Mouse (Mus musculus): ENCODE measurements around the gene B4galt7.
"Not testable (repeated sequence)": the region's sequence is repeated elsewhere in the genome, so short reads cannot be mapped to it uniquely, and the experiment has no call there.

B4galt7 gene

DNA sequence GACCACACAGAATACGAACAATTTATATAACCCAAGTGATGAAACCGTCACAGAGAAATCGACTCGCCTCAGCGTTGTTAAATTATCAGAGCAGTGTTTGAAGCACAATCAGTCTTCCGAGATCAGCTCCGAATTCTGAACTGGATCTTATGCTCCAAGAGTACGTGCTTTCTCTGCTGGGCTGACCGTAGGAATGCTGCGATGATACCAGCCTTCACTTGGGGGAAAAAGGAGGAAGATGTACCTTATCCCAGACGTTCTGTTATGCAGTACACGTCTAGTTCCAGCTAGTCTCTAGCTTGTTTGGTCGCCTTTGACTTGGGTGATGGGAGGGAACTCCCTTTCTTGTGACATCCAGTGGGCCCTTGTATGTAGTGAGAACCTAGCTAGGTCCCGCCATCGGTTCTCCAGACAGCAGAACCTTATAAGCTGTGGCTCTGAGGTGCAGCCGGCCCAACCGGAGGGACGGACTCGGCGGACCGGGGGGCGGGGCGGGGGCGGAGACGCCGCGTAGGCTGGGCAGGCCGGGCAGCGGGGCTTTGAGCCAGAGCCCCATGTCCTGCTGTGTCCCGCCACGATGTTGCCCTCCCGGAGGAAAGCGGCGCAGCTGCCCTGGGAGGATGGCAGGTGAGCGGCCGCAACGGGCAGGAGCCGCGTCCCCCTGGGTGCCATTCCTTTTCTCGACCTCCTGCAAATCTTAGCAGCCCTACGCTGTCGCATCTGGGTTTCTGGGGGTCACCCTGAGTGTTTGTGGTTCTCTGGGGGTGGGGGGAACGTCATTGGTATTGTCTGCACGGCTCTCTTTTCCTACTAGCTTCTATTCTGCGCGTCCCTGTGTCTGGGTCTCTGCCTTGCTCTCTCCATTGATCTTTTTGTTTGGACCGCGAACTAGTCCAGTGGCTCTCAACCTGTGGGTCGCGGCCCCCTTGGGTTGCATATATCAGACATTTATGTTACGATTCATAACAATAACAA lies at the start of gene B4galt7:
Gene B4galt7 (plus strand): TSS at position 331 of the 975 bp plus-strand sequence.
- peak; percentile 91 to 95 for DNase-seq

DNA sequence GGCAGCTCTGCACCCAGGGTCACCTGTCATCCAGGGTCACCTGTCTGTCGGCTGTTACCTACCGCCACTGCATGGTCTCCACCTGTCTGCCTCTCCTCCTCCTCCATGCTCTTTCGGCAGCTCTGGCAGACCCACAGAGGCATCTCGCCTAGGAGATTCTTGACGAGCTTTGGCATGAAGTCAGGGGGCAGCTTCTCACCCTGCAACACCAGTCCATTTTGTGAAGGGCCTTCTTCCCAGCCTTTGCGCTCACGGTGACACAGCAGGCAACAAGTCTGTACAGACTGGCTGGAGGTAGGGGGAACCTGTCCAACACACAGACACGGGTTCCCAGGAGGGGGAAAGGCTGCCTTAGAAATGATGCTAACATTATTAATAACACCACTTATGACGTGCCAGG lies 43.8 kb upstream of the B4galt7 start:
- DNase-seq: no peak

DNA sequence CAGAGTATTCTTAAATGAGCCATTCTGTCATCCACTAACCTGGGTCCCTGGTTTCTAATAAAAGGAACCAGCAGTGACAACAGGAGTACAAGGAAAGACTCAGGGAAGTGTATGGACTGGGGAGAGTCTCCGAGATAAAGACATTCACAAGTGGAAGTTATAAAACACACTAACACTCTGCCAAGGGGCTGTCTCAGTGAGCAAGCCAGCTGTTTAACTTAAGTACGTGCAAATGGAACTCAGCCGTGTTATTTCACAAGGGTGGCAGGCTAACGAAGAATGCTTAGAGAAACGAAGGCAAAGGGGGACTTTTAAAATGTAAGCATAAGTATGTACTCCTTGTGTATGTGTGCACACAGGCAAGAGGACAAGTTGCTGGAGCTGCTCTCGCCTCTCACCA lies 42.2 kb upstream of the B4galt7 start:
- DNase-seq: no peak

DNA sequence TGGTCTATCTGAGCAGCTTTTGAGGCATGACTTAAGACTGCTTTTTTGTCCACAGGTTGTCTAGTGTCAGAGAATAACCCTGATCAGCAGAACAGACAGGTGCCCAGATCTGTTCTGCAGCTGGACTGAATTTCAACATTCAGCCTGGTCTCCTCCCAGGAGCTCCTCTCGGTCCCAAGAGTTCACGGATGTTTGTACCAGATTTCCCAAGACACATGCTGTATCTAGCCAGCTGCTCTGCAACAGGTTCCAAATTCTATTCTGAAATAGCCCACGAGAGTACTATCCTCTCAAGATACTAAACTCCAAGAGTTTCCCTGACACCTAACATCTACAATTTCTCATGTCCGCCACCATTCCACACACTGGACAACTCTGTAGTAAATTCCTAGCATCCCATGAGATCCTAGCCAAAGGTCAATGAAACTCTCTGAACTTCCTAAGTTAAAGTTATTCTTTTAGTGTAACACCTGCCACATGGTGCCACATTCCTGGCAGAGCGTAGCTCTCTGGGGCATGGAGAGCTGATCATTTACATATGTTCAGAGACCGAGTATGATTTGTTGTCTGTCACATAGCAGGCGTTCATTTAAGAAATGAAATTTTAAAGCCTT lies 36.3 kb upstream of the B4galt7 start:
- no peak for DNase-seq

DNA sequence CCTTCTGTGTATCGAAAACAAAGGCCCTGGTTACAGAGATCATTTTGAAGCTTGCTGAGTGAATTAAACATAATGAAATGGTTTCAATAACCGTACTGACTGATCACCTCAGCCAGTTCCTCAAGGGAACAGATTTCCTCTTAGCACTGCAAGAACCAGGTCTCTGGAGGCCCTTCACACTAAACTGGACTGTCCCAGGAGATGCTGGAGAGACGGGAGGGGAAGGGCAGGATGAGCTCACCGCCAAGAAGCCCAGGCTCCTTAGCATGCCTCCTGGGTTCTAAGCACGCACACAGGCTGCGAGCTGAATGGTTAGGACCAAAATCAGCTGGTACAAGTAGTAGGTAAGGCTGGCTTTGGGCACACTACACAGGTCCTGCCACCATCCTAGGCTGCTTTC lies 32.7 kb upstream of the B4galt7 start:
- DNase-seq: no peak

DNA sequence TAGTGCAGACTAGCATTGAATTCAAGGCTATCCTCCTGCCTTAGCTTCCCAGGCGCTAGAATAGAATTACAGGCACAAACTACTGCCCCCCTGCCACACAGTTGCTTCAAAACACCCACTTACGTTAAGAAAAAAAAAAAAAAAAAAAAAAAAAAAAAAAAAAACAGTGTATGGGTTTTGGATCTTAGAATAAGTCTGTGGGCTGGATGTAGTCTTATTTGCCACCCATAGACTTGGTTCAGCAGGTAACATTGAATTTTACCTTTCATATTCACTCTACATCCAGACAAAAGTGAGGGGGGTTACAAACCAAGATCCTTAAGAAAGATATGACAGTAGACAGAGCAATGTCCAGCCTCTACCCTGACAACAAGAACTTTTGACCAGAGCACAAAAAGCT lies 31.7 kb upstream of the B4galt7 start:
- DNase-seq: no peak

DNA sequence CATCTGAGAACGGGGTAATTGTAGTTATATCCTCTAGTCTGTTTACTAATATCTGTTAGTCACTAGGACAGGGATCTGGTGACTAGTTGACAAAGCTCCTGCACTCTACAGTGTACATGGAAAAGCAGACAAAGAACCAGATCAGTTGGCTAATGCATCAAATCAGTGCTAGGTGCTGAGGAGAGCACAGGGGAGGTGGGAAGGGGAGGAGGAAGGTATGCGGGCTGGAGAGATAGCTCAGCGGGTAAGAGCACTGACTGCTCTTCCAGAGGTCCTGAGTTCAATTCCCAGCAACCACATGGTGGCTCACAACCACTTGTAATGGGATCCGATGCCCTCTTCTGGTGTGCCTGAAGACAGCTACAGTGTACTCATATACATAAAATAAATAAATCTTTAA lies 31.2 kb upstream of the B4galt7 start:
- DNase-seq: not testable (repeated sequence)

DNA sequence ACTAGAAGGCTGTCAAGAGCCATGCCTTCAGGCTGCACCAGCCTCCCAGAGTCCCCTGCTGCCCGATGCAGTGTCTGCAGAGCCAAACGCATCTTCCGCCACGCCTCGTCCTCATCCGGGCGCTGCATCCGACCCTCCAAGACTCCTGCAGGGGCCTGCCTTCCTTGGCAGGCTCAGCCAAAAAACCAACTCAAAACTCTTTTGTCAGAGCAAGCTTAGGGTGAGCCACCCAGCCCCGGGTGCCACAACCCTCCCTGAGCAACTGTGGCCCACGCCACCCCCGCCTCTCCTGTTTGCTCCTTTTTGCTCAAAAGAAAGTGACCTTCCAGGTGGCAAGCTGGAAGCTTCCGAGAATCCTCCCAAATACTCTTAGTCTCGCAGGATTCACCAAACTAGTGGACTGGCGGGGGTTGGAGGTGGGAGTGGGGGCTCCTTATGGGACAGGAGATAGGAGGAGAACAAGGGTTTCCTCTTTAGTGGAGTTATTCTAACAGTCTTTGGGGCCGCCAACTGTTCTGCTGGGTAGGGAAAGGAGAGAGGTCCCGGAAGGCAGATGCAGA lies 29.9 kb upstream of the B4galt7 start:
- peak; percentile 53 to 59 for DNase-seq

DNA sequence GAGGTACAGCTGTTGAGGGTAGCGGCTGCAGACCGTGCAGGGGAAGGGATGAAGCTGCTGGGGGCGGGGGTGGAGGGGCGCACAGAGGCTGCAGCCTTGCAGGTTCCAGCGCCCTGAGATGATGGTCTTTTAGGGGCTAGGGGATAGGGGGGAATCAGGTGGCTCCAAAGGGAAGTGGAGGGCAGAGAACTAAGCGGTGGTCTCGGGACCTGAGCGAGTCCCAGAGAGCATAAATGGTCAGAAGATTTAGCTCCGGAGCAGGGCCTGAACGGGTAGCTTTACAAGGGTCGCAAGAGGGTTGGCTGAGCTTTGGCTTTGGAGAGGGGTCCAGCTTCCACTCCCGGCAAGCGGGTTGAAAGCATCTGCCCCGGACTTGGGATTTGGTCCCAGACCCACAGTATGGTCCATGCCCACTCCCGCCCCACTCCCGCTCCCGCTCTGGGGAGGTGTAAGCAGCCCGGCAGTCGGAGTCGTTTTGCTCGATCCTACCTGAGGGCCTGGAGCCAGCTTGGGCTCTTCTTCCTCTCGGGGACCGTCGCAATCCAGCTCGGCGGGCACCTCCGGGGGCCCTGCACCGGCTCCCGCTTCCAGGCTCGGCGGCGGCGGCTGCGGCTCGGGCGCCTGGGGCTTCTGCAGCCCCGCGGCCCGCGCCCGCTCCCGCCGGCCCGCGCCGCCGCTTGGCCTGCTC lies 29.3 kb upstream of the B4galt7 start:
- peak; percentile 67 to 70 for DNase-seq

DNA sequence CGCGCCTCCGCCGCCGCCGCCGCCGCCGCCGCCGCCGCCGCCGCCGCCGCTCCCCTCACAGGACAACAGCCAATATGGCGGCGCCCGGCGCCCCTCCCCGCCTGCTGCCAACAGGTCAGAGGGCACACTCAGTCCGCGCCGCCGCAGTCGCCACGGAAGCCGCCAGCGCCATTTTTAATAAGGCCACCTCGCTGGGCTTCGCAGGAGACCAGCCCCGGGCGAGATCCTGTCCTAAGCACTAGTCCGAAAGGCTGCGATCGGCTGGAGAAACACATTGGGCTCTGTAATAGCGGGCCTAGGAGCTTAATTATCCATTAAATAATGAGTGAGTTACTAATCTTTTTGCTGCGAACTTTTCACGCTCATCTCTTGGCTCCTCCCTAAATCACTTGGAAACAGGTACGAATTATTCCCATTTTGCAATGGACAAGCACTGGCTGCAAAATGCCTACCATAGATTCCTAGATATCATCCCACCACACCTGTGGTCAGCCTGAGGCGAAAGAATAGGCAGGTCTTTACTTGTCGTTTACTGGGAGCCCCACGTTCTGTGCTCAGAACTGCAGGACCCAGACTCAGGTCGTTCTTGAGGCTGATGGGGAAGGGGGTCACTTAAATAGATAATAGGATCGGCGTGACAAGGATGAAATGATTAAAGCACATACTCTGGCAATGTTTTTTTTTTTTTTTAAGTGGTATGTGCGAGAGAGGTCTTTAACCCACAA lies 28.5 kb upstream of the B4galt7 start, which contains the start of gene Fam193b:
Gene Fam193b (minus strand): TSS at position 94 of the 725 bp plus-strand sequence.
- DNase-seq: peak; percentile 97 to 98

DNA sequence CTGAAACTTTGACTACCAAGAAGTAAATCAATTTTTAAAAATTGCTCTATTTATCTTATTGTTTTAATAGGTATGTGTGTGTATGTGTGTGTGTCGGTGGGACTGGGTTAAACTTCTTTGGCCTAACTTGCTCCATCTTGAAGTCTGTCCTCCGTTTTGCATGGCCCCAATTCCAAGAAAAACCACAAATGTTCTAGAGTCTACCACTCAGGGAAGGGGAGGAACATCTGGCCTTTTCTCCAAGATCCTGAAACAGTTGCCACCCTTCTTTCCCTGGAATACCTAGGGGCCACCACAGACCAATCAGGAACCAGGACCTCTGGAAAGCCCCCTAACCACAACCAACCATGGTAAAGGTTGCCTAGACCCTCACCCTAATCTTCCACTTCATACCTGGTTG lies 27.7 kb upstream of the B4galt7 start:
- no peak for DNase-seq

DNA sequence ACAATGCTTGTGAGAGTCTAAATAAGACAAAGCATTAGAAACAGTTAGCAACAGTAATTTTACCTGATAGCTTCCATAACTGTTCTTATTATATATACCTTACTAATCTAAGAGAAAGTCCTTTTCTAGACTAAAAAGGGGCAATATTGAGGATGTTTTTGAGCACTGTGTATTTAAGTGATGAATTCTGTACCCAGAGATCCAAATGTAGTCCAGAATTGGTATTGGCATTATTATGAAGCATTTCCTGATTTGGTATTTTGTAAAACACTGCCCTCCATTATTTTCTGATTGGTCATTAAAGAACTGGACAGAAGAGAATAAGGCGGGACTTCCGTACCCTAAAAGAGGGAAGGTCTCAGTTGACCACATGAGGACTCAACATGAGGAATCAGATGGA lies 26.3 kb upstream of the B4galt7 start, which contains the start of gene Tmed9:
Gene Tmed9 (plus strand): TSS at position 301 of the 400 bp plus-strand sequence.
- no peak for DNase-seq

DNA sequence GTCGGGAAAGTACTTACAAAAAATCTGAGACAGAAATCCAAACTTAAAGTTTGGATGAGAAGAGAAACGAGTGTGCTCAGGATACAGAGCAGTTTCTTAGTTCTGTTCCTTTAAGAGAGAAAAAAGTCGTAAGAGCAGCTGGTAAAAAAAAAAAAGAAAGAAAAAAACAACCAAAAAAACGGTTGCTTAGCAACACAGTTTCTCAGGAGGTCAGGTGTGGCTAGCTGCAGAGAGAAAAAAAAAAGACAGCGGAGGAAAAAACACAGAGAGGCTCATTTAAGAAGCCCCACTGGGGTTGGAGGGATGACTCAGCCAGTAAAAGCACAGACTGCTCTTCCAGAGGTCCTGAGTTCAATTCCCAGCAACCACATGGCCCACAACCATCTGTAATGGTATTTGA lies 25.4 kb upstream of the B4galt7 start:
- no peak for DNase-seq

DNA sequence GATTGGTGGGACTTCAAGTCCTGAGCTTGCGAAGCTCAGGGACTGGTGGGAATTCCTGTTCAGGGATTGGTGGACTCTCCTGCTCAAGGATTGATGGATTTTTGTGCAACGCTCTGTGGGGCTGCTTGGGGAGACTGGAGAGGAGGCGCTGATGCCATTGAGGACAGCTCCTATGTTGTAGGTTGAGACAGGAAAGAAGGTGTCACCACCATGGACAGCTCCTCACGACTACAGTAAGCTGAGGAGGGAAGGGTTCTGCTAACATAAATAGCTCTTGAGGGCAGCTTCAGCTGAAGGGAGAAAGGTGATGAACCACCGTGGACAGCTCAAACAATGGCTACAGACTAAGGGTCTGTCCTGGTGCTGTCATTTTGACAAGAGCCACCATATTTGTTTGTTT lies 23.8 kb upstream of the B4galt7 start:
- no peak for DNase-seq

DNA sequence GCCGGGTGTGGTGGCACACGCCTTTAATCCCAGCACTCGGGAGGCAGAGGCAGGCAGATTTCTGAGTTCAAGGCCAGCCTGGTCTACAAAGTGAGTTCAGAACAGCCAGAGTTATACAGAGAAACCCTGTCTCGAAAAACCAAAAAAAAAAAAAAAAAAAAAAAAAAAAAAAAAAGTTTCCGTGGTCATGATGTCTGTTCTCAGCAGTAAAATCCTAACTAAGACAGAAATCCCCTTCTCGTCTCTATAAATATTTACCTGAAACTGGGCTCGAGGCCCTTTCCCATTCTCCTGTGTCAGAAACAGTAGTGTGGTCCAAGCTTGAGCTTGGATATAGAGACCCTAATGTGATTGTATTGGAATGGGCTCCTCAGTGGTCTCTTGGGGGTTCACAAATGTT lies 22.8 kb upstream of the B4galt7 start:
- DNase-seq: not testable (repeated sequence)

DNA sequence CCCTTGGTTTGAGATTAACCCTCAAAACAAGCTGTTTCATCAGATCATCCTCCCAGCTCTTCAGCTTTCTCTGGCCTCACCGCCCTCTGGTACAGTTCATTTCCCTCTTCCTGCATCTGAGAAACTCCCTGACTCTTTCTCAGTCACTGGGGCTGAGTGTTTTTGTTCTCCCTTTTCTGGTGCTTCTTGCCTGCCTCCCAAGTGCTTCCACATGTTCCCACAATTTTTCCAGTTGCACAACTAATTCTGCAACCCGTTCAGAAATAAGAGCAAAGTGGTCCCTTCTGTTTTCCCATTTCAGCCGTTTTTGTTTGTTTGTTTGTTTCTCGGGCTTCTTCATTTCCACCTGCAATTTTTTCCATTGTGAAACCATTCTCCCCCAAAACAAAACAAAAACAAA lies 21.6 kb upstream of the B4galt7 start:
- no peak for DNase-seq

DNA sequence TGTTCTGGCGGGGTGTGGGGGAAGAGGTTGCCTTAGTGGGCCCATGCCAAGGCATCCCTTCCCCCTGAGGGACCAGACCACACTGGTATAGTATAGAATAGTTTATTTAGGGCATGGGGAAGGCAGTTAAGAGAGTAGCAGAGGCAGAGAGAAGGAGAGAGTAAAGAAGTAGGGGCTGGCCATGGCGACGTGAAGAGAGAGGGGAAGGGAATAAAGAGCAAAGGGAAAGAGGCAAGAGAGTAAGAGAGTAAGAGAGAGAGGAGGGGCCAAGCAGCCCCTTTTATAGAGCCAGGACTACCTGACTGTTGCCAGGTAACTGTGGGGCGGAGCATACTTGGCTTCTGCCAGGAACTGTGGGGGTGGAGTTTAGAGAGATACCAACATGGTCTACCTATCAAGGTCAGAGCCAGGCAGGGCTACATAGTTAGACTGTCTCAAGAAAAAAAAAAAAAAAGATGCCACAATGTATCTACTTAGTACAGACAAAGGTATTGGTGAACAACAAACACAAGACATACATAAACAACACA lies 7.7 kb upstream of the B4galt7 start:
- no peak for DNase-seq

DNA sequence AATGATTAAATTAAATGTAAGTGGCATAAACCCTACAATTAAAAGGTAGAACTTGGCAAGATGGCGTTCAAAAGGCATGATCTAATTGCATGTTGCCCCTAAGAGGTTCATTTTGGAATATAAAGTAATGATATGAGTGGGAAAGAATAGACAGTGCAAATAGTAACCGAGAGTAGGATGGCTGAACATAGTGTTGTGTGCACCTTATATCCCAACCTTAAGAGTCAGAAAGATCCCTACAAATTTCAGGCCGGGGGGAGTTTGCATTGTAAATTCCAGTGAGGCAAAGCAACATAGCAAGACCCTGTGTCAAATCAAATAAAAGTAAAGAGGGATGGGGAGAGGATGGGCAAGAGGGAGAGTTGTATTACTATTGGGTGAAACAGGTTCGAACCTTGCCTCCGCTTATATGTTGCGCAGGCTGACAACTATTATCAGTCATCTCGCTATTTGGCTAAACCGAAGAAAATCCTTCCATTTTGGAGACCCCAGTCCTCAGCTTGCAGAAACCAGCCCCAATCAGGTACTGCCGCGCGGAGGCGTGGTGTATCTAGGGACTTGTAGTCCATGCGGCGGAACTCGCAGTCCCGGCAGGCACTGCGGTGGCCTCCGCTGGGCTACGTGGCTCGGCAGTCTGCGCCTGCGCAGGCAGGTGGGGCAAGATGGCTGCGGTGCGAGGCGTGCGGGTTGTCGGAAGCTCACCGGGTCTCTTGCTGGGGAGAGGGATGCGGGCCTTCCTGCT lies 7.0 kb upstream of the B4galt7 start:
- DNase-seq: peak; percentile 96 to 98

DNA sequence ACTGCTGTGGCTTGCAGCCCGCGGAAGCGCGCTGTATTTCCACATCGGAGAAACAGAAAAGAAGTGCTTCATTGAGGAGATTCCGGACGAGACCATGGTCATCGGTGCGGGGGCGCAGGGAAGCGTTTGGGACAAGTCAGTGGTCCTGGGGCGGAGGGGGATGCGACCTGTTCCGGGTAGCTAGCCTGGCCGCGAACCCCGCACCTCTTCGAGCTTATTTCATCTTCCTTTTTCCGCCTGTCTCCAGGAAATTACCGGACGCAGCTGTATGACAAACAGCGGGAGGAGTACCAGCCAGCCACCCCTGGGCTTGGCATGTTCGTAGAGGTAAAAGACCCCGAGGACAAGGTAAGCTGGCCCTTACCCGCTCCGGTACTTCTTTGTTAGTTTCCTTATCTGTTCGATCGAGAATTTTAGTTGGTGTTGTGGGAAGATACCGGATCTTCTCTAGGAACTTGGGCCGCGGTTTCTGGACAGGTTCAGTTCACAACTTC lies 6.4 kb upstream of the B4galt7 start:
- DNase-seq: no peak

DNA sequence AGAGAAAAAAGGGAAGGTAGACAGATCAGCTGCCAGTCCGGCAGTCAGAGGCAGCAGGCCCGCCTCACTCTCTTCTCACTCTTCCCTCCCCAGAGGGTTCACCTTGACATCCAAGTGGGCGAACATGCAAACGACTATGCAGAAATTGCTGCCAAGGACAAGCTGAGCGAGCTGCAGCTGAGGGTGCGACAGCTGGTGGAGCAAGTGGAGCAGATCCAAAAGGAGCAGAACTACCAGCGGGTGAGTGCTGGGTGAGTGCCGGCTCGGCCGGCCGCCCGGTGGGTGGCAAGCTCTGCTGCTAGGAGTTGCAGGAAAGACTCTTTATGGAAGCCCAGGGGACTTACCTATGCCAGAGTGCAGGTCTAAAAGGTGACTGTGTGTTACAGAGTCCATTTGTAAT lies 4.3 kb upstream of the B4galt7 start:
- peak; percentile 84 to 86 for DNase-seq

DNA sequence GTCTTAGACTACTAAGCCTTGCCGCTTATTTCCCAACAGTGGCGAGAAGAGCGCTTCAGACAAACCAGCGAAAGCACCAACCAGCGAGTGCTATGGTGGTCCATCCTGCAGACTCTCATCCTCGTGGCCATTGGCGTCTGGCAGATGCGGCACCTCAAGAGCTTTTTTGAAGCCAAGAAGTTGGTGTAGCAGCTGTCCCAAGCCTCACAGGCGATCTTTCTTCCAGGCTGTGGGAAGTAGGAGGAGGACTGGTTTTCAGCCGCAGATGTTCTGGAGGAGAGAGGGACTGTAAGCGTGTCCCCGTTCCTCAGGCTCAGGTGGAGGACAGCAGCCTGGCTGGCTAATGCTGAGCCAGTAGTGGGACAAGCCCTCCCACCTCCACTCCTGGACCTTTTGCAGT lies 2.9 kb upstream of the B4galt7 start:
- DNase-seq: no peak
